Mouse (Mus musculus) erythroblast, embryonic 14.5 days (primary cell): ENCODE results near the gene Efna1. TPM values are rescaled to one million over a fixed set of nuclear protein-coding genes. Genes with fewer than 3 reads are reported as not detected.

Experiments
- H3K27me3 ChIP-seq: 2 replicates; pipeline ENCODE4 v1.6.1; 2012; ENCODE audit warnings: inconsistent platforms; ENCODE audit not compliant: control insufficient read depth
- H3K36me3 ChIP-seq: 2 replicates; pipeline ENCODE4 v1.6.1; 2012; ENCODE audit warnings: mild to moderate bottlenecking, inconsistent platforms; ENCODE audit not compliant: control insufficient read depth
- H3K4me1 ChIP-seq: 2 replicates; pipeline ENCODE4 v1.6.1; 2012; ENCODE audit warnings: inconsistent platforms; ENCODE audit not compliant: control insufficient read depth
- H3K4me3 ChIP-seq: replicated peaks from 2 replicates; pipeline ENCODE3; 2012; ENCODE audit warnings: moderate library complexity, mild to moderate bottlenecking, inconsistent platforms
- H3K9me3 ChIP-seq: 2 replicates; pipeline ENCODE4 v1.6.1; 2012; ENCODE audit warnings: low read length, inconsistent platforms, mixed read lengths; ENCODE audit not compliant: control insufficient read depth
- GATA1 ChIP-seq: IDR thresholded peaks from 2 replicates; pipeline ENCODE4 v1.6.1; 2012; ENCODE audit warnings: low read length, inconsistent platforms, mixed read lengths
- TAL1 ChIP-seq: IDR thresholded peaks from 3 replicates; pipeline ENCODE4 v1.6.1; 2012; ENCODE audit warnings: low read length, inconsistent platforms, mixed read lengths
- polyA plus RNA-seq: library from polyadenylated mRNA; stranded (reverse); fragments of >175 nt; gene quantifications from 2 replicates; pipeline ENCODE4 v1.2.3, GENCODE M21; 2012

The Efna1 gene
- polyA plus RNA-seq: 0.03 and 0.04 TPM in 2 replicates

- Histone ChIP-seq H3K4me1 (peaks cover 6% of the 10 kb centered on the region), H3K36me3 (no peaks in the 10 kb centered on the region), H3K27me3 (peaks cover 81% of the 10 kb centered on the region), H3K9me3 (no peaks in the 10 kb centered on the region; the same call in 1 of the 2 replicates), H3K4me3 (peak within 1 kb of the TSS; percentile 28)
- no peak for TF ChIP-seq GATA1
Measured at GRCm38 (mm10) chr3:89280606-89281511, at the start of gene Efna1. Gene Efna1 (minus strand): TSS chr3:89281142.

- H3K4me1 ChIP-seq: peaks cover 5% of the 10 kb centered on the region
- H3K27me3 ChIP-seq: peaks cover 57% of the 10 kb centered on the region
- H3K4me3 ChIP-seq: no peak overlapping the region
- TF ChIP-seq GATA1: no peak
- TF ChIP-seq TAL1: no peak
- H3K9me3 ChIP-seq: no peaks in the 10 kb centered on the region
- no peaks in the 10 kb centered on the region for H3K36me3 ChIP-seq
Measured at GRCm38 (mm10) chr3:89330346-89330745, 49.4 kb upstream of the Efna1 start.

GRCm38 (mm10) chr3:89328623-89329022 is 47.7 kb upstream of the Efna1 start:
- Histone ChIP-seq H3K4me3 (no peak overlapping the region), H3K36me3 (no peaks in the 10 kb centered on the region), H3K9me3 (no peaks in the 10 kb centered on the region), H3K27me3 (peaks cover 57% of the 10 kb centered on the region), H3K4me1 (peaks cover 5% of the 10 kb centered on the region)
- TF ChIP-seq GATA1 (no peak), TAL1 (no peak)

- TF ChIP-seq GATA1: no peak
- no peak for TF ChIP-seq TAL1
- Histone ChIP-seq H3K27me3 (peaks cover 69% of the 10 kb centered on the region), H3K4me3 (no peak overlapping the region), H3K4me1 (peaks cover 7% of the 10 kb centered on the region), H3K9me3 (no peaks in the 10 kb centered on the region; the same call in 1 of the 2 replicates), H3K36me3 (no peaks in the 10 kb centered on the region)
Measured at GRCm38 (mm10) chr3:89327371-89327870, 46.5 kb upstream of the Efna1 start.

- Histone ChIP-seq H3K9me3 (peaks cover 4% of the 10 kb centered on the region; the same call in 1 of the 2 replicates), H3K4me1 (peaks cover 8% of the 10 kb centered on the region), H3K36me3 (no peaks in the 10 kb centered on the region), H3K4me3 (no peak overlapping the region), H3K27me3 (peaks cover 75% of the 10 kb centered on the region)
- TF ChIP-seq GATA1 (no peak), TAL1 (no peak)
Measured at GRCm38 (mm10) chr3:89325882-89326281, 44.9 kb upstream of the Efna1 start.

- Histone ChIP-seq H3K27me3 (peaks cover 83% of the 10 kb centered on the region), H3K9me3 (peaks cover 10% of the 10 kb centered on the region; the same call in 1 of the 2 replicates), H3K4me1 (peaks cover 10% of the 10 kb centered on the region), H3K36me3 (no peaks in the 10 kb centered on the region), H3K4me3 (no peak within 1 kb of the TSS)
- no peak for TF ChIP-seq GATA1
- TF ChIP-seq TAL1: no peak
Measured at GRCm38 (mm10) chr3:89322514-89323165, 41.7 kb upstream of the Efna1 start, which contains the start of gene Efna3. Gene Efna3 (minus strand): TSS chr3:89322965.

GRCm38 (mm10) chr3:89322131-89322500 is 41.2 kb upstream of the Efna1 start:
- H3K4me1 ChIP-seq: peaks cover 10% of the 10 kb centered on the region
- H3K27me3 ChIP-seq: peaks cover 84% of the 10 kb centered on the region
- H3K9me3 ChIP-seq: peaks cover 10% of the 10 kb centered on the region; the same call in 1 of the 2 replicates
- no peak overlapping the region for H3K4me3 ChIP-seq
- no peaks in the 10 kb centered on the region for H3K36me3 ChIP-seq
- TF ChIP-seq GATA1: no peak
- TF ChIP-seq TAL1: no peak

- TF ChIP-seq TAL1 (no peak), GATA1 (no peak)
- H3K36me3 ChIP-seq: no peaks in the 10 kb centered on the region
- peaks cover 10% of the 10 kb centered on the region; the same call in 1 of the 2 replicates for H3K9me3 ChIP-seq
- peaks cover 88% of the 10 kb centered on the region for H3K27me3 ChIP-seq
- H3K4me1 ChIP-seq: peaks cover 10% of the 10 kb centered on the region
- H3K4me3 ChIP-seq: no peak overlapping the region
Measured at GRCm38 (mm10) chr3:89321183-89322130, 40.5 kb upstream of the Efna1 start.
